Mouse (Mus musculus) embryonic fibroblast, embryonic 13.5 days (primary cell): ENCODE data around the gene Mid1.

Experiments used
- CTCF ChIP-seq: IDR thresholded peaks from 2 replicates; pipeline ENCODE4 v1.5.1; 2011; ENCODE audit warnings: mild to moderate bottlenecking, control low read depth, low read length, moderate library complexity, borderline replicate concordance; ENCODE audit not compliant: insufficient read depth
- POLR2A ChIP-seq: IDR thresholded peaks from 2 replicates; pipeline ENCODE4 v1.6.1; 2011; ENCODE audit warnings: low read depth, mild to moderate bottlenecking, control low read depth, low read length, moderate library complexity

DNA sequence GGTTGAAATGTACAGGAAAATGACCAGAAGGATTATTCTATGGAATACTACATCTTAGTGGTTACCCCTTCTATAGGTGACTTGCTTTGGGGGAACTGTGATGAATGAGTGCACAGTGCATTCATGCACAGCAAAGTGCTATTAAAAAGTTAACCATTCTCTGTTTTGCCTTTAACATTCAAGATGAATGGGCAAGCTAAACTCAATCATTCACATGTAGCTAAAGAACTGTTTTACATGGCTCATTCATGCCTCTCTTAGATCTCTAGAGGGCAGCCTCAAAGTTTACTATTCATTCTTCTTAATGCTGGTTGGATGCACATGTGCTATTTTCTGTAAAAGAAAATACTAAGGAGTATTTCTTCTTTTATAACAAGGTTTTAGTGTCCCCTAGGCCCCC lies 217.9 kb downstream of the Mid1 start:
- TF ChIP-seq CTCF: no peak
- no peak for TF ChIP-seq POLR2A
